Mouse (Mus musculus): ENCODE data around the gene Cryzl2. TPM values are rescaled to one million over a fixed set of nuclear protein-coding genes. Genes with fewer than 3 reads are reported as not detected.

The Cryzl2 gene
- polyA plus RNA-seq, 1 experiment from 2014 or later = 6.4 TPM

DNA sequence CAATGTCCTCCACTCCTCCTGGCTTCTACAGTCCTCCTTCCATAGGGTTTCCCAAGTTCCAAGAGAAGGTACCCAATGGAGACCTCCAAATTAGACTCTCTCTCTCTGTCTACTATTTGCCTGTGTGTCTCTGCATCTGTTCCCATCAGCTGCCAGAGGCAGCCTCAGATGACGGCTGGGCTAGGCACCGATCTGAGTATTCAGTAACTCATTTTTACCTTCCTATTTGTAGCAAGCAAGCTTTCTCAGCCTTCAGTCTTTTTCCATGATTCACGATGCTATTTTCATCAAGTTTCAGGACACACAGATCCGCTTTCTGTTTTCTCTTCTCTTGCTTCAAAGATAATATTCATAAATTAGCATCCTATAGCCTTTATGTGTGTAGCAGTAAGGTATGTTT is 25.8 kb downstream of the Cryzl2 start:
- ATAC-seq (ENCODE audit: low FRiP score, low read depth) = no peak

DNA sequence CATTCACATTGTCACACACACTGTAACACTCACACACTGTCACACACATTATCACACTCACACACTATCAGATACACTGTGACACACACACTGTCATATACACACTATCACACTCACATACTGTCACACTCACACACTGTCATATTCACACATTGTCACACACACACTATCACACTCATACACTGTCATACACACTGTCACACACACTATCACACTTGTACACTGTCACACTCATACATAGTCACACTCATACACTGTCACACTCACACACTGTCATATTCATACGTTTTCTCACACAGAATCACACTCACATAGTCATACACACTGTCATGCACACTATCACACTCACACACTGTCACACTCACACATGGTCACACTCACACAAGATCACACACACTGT is 42.3 kb downstream of the Cryzl2 start:
- Histone ChIP-seq H3K36me3 (no peaks in the 10 kb centered on the region), H3K9me3 (no peaks in the 10 kb centered on the region), H3K4me3 (no peak overlapping the region), H3K27me3 (no peaks in the 10 kb centered on the region), H3K4me2 (replicated peaks) (no peak overlapping the region), H3K27ac (no peak overlapping the region), H3K9ac (no peak overlapping the region), H3K4me1 (peaks cover 5% of the 10 kb centered on the region; the same call in 1 of the 2 replicates)
- ATAC-seq (ENCODE audit: low FRiP score, low read depth) = 0 out of 2 replicates have a peak, but pooled peaks have one; percentile 24
- 77% methylated on average over 1 of the region's 1 CpGs for WGBS

More for the DNA sequence above, 25.8 kb downstream of the Cryzl2 start:
- Histone ChIP-seq H3K27me3 (no peaks in the 10 kb centered on the region), H3K9me3 (no peaks in the 10 kb centered on the region), H3K36me3 (no peaks in the 10 kb centered on the region), H3K4me3 (no peak overlapping the region), H3K4me1 (no peaks in the 10 kb centered on the region), H3K9ac (no peak overlapping the region), H3K4me2 (replicated peaks) (no peak overlapping the region), H3K27ac (no peak overlapping the region)
- WGBS = 90% methylated on average over 4 of the region's 4 CpGs

DNA sequence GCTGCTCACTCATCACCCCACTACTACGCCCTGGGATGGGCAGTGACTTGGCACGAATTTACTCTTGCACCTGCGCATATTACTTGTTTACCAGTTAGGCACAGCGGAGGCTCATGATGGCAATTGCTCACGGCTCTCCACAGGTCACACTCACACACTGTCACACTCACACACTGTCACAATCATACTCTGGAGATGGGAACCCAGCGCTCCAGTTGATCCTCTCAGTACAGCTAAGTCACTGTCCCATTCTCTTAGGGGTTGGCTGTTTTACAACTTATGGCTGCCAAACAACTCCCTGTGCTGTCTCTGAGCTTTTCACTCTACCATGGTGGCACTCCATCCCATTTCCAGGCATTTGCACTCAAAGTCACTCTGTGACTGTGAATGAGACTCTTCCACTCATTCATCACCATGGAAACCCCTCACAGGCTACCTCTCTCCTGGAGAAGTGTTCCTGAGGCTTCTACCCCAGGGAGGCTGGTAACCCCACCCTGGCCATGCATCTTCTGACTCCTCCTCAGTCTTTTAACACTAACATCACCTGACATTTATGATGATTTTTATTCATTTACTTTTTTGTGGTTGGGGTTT is 43.1 kb downstream of the Cryzl2 start:
- Histone ChIP-seq H3K4me3 (no peak overlapping the region), H3K9me3 (no peaks in the 10 kb centered on the region), H3K4me1 (peaks cover 5% of the 10 kb centered on the region; the same call in 1 of the 2 replicates), H3K4me2 (replicated peaks) (no peak overlapping the region), H3K9ac (no peak overlapping the region), H3K36me3 (no peaks in the 10 kb centered on the region), H3K27ac (no peak overlapping the region), H3K27me3 (no peaks in the 10 kb centered on the region)
- 88% methylated on average over 6 of the region's 6 CpGs for WGBS
- ATAC-seq (ENCODE audit: low FRiP score, low read depth) = no peak

DNA sequence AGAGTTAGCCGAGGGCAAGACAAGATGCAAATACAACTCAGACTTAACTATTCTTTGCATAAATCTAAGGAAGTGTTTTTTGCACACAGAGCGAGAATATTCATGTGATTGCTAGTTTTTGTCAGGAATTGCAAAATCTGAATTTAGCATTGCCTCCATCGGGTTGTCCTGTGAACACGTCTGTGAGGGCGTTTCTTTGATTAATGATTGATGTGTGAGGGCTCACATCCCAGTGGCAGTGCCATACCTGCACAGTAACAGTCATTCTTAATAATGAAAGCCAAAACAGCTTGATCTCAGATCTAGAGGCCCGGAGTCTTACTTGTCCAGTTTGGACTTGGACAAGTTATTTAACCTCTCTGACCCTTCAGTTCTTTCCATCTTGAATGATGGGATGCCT is 44.7 kb downstream of the Cryzl2 start:
- Histone ChIP-seq H3K27ac (no peak overlapping the region), H3K27me3 (no peaks in the 10 kb centered on the region), H3K4me3 (no peak overlapping the region), H3K36me3 (no peaks in the 10 kb centered on the region), H3K4me1 (peaks cover 17% of the 10 kb centered on the region), H3K9ac (no peak overlapping the region), H3K4me2 (replicated peaks) (no peak overlapping the region), H3K9me3 (no peaks in the 10 kb centered on the region)
- no peak for ATAC-seq (ENCODE audit: low FRiP score, low read depth)
- 78% methylated on average over 6 of the region's 6 CpGs for WGBS

DNA sequence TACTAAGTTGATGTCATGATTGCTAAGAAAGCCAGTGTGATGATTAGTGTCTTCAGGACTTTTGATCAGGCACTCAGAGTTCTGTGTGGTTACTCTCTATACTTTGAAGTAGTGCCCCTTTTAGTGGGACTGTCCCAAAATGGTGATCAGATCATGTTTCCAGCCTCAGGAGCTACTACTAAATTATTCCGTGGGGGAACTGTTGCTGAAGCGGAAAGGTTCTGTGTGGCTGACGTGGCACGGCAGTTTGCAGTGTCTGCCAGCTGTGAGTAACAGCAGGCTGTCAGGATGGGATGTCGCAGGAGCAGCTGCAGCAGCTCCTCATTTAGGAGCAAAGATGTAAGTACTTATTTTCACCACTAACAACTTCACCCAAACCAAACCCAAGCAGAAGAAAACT is 48.1 kb downstream of the Cryzl2 start, which contains the start of gene Sec16b:
Gene Sec16b, plus strand, starts transcription at position 207 of the 400 bp plus-strand sequence.
- no peak within 1 kb of the TSS; the same call in 1 of the 2 replicates for H3K4me3 ChIP-seq
- peaks cover 8% of the 10 kb centered on the region; the same call in 1 of the 2 replicates for H3K27me3 ChIP-seq
- no peaks in the 10 kb centered on the region for H3K9me3 ChIP-seq
- peaks cover 21% of the 10 kb centered on the region for H3K4me1 ChIP-seq
- H3K27ac ChIP-seq = no peak within 1 kb of the TSS
- H3K9ac ChIP-seq = no peak within 1 kb of the TSS
- no peaks in the 10 kb centered on the region for H3K36me3 ChIP-seq
- peak within 1 kb of the TSS; percentile 48 for H3K4me2 ChIP-seq (replicated peaks)
- WGBS = 11% methylated on average over 5 of the region's 5 CpGs
- peak; percentile 57; the same call in 1 of the 2 replicates for ATAC-seq (ENCODE audit: low FRiP score, low read depth)

DNA sequence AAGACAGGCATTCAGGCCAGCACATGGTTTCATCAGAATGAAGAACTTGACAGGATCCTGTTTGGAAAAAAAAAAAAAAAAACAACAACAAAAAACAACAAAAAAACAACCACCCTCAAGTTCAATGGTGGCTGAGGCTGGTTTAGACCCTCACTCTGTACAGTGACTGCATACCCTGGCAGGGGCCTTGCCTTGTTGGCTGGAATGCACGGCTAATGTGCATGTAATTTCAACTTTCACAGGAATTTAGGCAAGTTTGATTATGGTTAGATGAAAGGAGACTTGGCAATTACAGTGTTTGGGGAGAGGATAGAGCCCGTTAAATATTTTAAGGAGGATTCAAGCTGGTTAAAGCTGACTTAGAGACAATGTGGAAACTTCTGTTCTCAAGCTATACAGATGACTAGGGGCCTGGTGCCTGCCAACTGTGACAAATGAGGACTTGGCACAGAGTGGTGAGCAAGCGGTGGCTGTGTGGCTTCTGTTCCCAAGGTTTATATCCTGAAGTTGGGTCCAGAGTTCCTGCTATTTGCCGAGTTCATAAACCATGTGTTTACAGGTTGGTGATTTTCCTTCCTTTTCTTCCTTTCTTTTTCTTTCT is 48.7 kb downstream of the Cryzl2 start:
- peaks cover 8% of the 10 kb centered on the region; the same call in 1 of the 2 replicates for H3K27me3 ChIP-seq
- H3K27ac ChIP-seq = no peak overlapping the region
- H3K9ac ChIP-seq = no peak overlapping the region
- no peaks in the 10 kb centered on the region for H3K9me3 ChIP-seq
- 43% methylated on average over 4 of the region's 4 CpGs for WGBS
- peaks cover 21% of the 10 kb centered on the region for H3K4me1 ChIP-seq
- no peak overlapping the region; the same call in 1 of the 2 replicates for H3K4me3 ChIP-seq
- H3K4me2 ChIP-seq (replicated peaks) = peak overlapping the region; percentile 48
- H3K36me3 ChIP-seq = no peaks in the 10 kb centered on the region
- ATAC-seq (ENCODE audit: low FRiP score, low read depth) = peak; percentile 66; the same call in 1 of the 2 replicates

DNA sequence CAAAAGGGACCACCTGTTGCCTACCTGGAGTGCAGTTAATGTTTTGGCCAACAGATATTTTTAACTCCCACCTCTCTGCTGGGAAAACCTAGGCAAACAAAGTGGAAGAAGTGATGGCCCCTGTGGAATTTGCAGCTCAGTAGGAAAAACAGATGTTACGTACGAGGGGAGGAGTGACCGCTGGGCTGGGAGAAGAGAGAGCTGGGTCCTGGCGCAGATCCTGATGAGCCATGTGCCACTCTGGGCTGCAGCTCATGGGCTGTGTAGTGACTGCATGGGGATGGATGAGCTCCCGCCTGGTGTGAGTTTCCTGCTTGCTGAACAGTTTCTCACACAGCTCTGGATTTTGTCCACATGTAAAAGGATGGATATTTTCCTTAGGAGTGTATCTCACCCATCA is 49.4 kb downstream of the Cryzl2 start:
- H3K27ac ChIP-seq = no peak overlapping the region
- no peaks in the 10 kb centered on the region for H3K36me3 ChIP-seq
- ATAC-seq (ENCODE audit: low FRiP score, low read depth) = no peak
- peak overlapping the region; percentile 8; the same call in 1 of the 2 replicates for H3K4me3 ChIP-seq
- peaks cover 21% of the 10 kb centered on the region for H3K4me1 ChIP-seq
- no peaks in the 10 kb centered on the region for H3K9me3 ChIP-seq
- peaks cover 8% of the 10 kb centered on the region; the same call in 1 of the 2 replicates for H3K27me3 ChIP-seq
- H3K4me2 ChIP-seq (replicated peaks) = peak overlapping the region; percentile 36; the same call in 1 of the 2 replicates
- H3K9ac ChIP-seq = no peak overlapping the region
- WGBS = 18% methylated on average over 5 of the region's 5 CpGs

DNA sequence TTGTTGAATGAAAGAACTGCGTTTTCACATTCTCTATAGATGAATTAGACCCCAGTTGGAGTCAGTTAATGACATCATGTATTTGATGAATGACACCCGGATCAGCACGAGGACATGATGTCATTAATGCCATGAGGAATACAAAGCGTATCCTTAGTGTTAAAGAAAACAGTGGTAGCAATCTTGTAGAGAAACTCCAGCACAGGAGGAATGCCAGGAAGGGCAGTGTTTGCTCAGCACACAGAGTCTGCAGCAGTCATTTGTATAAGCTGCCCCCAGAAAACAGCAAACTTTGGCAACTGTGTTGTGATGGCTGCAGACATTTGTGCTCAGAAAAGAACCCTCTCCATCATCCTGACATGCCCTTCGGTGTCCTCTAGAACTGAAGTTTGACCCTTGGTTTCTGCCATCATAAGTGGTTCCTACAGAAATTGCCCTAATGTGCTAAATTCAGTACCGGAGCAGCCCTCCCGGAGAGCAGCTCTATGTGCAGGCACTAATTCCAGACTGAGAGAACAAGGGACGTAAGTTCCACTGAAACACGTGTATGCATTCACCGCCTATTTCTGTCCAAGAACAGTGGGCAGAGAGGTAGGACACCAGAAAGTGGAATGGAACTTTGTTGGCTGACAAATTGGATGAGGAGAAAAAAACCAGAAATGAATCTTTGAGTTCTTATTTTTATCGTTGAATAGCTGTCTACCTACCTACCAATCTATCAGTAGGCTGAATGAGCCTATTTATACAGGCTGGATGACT is 54.5 kb downstream of the Cryzl2 start:
- WGBS = 78% methylated on average over 11 of the region's 11 CpGs
- peaks cover 14% of the 10 kb centered on the region for H3K4me1 ChIP-seq
- H3K36me3 ChIP-seq = no peaks in the 10 kb centered on the region
- no peak overlapping the region for H3K9ac ChIP-seq
- peaks cover 8% of the 10 kb centered on the region; the same call in 1 of the 2 replicates for H3K27me3 ChIP-seq
- no peaks in the 10 kb centered on the region for H3K9me3 ChIP-seq
- H3K4me3 ChIP-seq = no peak overlapping the region
- no peak overlapping the region for H3K4me2 ChIP-seq (replicated peaks)
- H3K27ac ChIP-seq = no peak overlapping the region
- no peak for ATAC-seq (ENCODE audit: low FRiP score, low read depth)

DNA sequence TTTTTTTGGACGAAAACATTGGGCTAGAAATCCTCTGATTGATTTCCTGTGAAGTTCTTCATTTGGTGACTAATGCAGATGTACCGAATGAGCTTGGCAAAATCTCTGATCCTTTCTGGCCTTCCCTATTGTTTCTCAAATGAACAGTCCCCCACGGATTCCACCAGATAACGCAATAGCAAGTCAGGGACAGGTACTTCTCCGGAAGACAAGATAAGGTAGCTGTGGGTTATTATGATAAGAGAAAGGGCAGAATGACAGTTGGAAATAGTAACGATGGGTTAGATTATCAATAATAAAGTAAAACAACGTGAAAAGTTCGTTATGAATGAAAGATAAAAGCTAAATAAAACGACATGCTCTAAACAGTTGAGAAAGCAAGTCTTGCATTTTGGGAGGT is 55.2 kb downstream of the Cryzl2 start:
- H3K9ac ChIP-seq = no peak overlapping the region
- H3K36me3 ChIP-seq = no peaks in the 10 kb centered on the region
- no peak for ATAC-seq (ENCODE audit: low FRiP score, low read depth)
- no peak overlapping the region for H3K4me2 ChIP-seq (replicated peaks)
- H3K4me1 ChIP-seq = peaks cover 15% of the 10 kb centered on the region
- H3K4me3 ChIP-seq = no peak overlapping the region
- H3K27ac ChIP-seq = no peak overlapping the region
- peaks cover 8% of the 10 kb centered on the region; the same call in 1 of the 2 replicates for H3K27me3 ChIP-seq
- WGBS = 84% methylated on average over 9 of the region's 9 CpGs
- no peaks in the 10 kb centered on the region for H3K9me3 ChIP-seq

DNA sequence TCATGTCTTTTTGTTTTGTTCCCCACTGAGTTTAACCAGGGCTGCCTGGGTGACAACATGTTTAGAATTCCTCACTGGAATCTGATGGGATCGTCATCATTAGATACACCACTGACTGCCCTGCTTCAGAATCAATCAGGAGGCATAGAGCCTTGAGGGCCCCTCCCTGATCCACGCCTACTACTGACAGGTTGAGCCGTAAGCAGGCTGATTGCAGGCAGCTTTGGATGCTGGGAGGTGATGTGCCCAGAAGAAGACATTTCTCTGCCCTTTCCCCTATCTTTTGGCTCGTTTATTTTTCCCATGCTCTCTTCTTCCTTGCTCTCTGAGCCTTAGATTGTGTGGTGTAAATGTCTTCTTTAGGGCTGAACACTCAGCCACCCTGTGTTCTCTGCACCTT is 55.9 kb downstream of the Cryzl2 start:
- no peaks in the 10 kb centered on the region for H3K36me3 ChIP-seq
- ATAC-seq (ENCODE audit: low FRiP score, low read depth) = no peak
- H3K4me3 ChIP-seq = no peak overlapping the region
- H3K27ac ChIP-seq = no peak overlapping the region
- no peaks in the 10 kb centered on the region for H3K9me3 ChIP-seq
- H3K4me1 ChIP-seq = peaks cover 16% of the 10 kb centered on the region
- H3K4me2 ChIP-seq (replicated peaks) = no peak overlapping the region
- no peak overlapping the region for H3K9ac ChIP-seq
- WGBS = 70% methylated on average over 4 of the region's 4 CpGs
- H3K27me3 ChIP-seq = peaks cover 6% of the 10 kb centered on the region; the same call in 1 of the 2 replicates

DNA sequence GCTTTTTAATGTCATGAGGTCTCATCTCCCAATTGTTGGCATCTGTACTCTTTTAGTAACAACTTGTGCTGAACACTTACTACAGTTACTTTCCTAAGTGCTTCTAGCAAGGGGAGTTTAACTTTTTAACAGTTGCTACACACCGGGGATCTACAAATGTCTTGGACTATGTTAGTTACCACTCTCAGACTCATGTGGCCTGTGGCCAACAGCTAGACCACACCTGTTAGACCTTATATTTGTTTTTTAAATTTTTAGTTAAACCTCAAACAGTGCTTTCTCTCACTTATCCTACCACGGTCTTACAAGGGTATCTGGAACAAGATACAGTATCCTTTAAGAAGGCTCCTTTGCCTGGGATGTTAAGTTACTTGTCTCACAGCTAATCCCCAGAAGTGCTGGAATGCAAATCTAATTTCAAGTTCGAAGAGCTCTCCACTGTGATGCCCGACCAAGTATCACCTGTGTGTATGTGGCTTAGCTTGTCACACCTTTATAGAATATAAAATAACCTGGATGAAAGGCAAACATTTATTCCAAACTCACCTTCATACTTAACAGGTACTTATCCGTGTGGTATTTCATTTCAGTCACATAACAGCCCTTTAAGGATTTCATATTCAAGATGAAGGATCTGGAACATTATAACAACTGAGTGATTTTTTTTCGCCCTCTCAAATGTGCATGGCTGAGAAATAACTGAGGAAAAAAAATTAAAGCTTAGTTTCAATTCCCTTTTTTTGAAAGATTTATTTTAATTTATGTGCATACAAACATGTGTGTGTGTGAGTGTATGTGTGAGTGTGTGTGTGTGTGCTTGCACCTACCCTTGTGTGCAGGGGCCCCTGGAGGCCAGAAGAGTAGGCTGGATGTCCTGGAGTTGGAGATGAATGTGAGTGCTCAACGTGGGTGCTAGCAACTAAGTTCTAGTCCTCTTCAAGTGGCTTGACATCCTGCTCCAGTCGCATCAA is 58.7 kb downstream of the Cryzl2 start:
- no peaks in the 10 kb centered on the region for H3K36me3 ChIP-seq
- no peaks in the 10 kb centered on the region for H3K9me3 ChIP-seq
- H3K9ac ChIP-seq = no peak overlapping the region
- no peak overlapping the region for H3K4me3 ChIP-seq
- H3K4me1 ChIP-seq = peaks cover 13% of the 10 kb centered on the region
- WGBS = 71% methylated on average over 8 of the region's 8 CpGs
- ATAC-seq (ENCODE audit: low FRiP score, low read depth) = no peak
- H3K27me3 ChIP-seq = peaks cover 3% of the 10 kb centered on the region; the same call in 1 of the 2 replicates
- H3K27ac ChIP-seq = peak overlapping the region; percentile 48
- H3K4me2 ChIP-seq (replicated peaks) = no peak overlapping the region

All from limb, embryonic 13.5 days (tissue).